Mouse (Mus musculus) lung, postnatal 0 days (tissue): ENCODE results near the gene Adipor2. TPM values are rescaled to one million over a fixed set of nuclear protein-coding genes. Genes with fewer than 3 reads are reported as not detected.

ENCODE experiments used
- ATAC-seq: fragments of 200-750 bp; cut with Nextera tagmentation; 2 replicates; pipeline ENCODE4 v1.8.0; 2017; ENCODE audit warnings: moderate library complexity
- DNase-seq: peaks from one replicate; pipeline ENCODE4 v3.0.0-alpha.2; 2016; ENCODE audit warnings: low spot score
- H3K27ac ChIP-seq: fragments of 300-500 bp; sonication (generic); 2 replicates; pipeline ENCODE4 v1.5.1; 2014; ENCODE audit warnings: antibody characterized with exemption, mild to moderate bottlenecking, low read length, mixed read lengths
- H3K27me3 ChIP-seq: fragments of 300-500 bp; sonication (generic); replicated peaks from 2 replicates; pipeline ENCODE4 v1.6.1; 2014; ENCODE audit warnings: low read length, mixed read lengths; ENCODE audit not compliant: insufficient read depth
- H3K36me3 ChIP-seq: fragments of 300-500 bp; sonication (generic); 2 replicates; pipeline ENCODE4 v1.6.1; 2014; ENCODE audit warnings: low read length, mixed read lengths; ENCODE audit not compliant: insufficient read depth
- H3K4me1 ChIP-seq: fragments of 300-500 bp; sonication (generic); 2 replicates; pipeline ENCODE4 v1.6.1; 2014; ENCODE audit warnings: antibody characterized with exemption, low read depth, low read length, mixed read lengths; ENCODE audit not compliant: insufficient read depth
- H3K4me2 ChIP-seq: fragments of 300-500 bp; sonication (generic); replicated peaks from 2 replicates; pipeline ENCODE4 v1.6.1; 2014; ENCODE audit warnings: low read depth, mild to moderate bottlenecking, low read length, moderate library complexity, mixed read lengths
- H3K4me3 ChIP-seq: fragments of 300-500 bp; sonication (generic); 2 replicates; pipeline ENCODE4 v1.5.1; 2014; ENCODE audit warnings: low read depth, low read length
- H3K9ac ChIP-seq: fragments of 300-500 bp; sonication (generic); replicated peaks from 2 replicates; pipeline ENCODE4 v1.6.1; 2014; ENCODE audit warnings: low read depth, mild to moderate bottlenecking
- H3K9me3 ChIP-seq: fragments of 300-500 bp; sonication (generic); 2 replicates; pipeline ENCODE4 v1.6.1; 2016; ENCODE audit warnings: low read length, mixed read lengths
- CTCF ChIP-seq: IDR thresholded peaks from 2 replicates; pipeline ENCODE4 v1.5.1; 2016; ENCODE audit warnings: antibody characterized with exemption, mild to moderate bottlenecking
- EP300 ChIP-seq: IDR thresholded peaks from 2 replicates; pipeline ENCODE4 v1.6.1; 2016; ENCODE audit warnings: antibody characterized with exemption, mild to moderate bottlenecking, control low read depth
- WGBS: fragments of 180-500 bp; shearing (Covaris S2); extraction: QIAGEN DNeasy Blood & Tissue Kit; methylation state at CpG from one replicate; pipeline ENCODE4 v1.1.7; 2014; 5-methylcytosine and 5-hydroxymethylcytosine counted together
- polyA plus RNA-seq: library from polyadenylated mRNA; unstranded; fragments of >200 nt; fragmentation: Nextera tagmentation; extraction: Ambion mirVana; gene quantifications from 2 replicates; pipeline ENCODE4 v1.2.1, GENCODE M21; 2015

Adipor2 gene
- polyA plus RNA-seq, 1 experiment from 2014 or later, result 66.4 TPM

GRCm38 (mm10) chr6:119337287-119337686 lies 80.2 kb downstream of the Adipor2 start:
- Histone ChIP-seq H3K36me3 (no peaks in the 10 kb centered on the region), H3K9me3 (no peaks in the 10 kb centered on the region), H3K27ac (no peak overlapping the region), H3K4me2 (no peak overlapping the region), H3K4me1 (no peaks in the 10 kb centered on the region), H3K4me3 (no peak overlapping the region), H3K9ac (no peak overlapping the region), H3K27me3 (no peaks in the 10 kb centered on the region)
- DNase-seq, result no peak
- no peak for TF ChIP-seq CTCF
- 58% methylated on average over 3 of the region's 3 CpGs for WGBS
- ATAC-seq, result no peak

DNA sequence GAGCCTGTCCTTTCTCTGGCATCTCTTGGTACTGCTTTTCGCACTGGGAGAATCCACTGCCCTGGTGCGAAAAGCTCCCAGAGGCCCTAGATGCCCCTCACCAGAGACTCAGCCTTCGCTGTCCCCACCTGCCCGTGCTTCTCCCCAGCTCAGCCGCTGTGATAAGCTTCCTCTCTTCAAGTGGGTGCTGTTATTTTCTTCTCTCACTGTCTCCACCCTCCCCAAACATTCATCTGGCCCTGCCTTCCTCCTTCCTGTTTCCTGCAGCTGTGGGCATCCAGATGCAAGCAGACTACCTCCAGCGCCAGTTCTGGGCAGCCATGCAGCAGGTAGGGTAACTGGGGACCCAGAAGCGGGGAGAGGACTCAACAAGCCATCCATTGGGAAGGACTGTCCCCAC lies 81.4 kb downstream of the Adipor2 start:
- Histone ChIP-seq H3K27ac (no peak overlapping the region), H3K4me3 (no peak overlapping the region), H3K4me1 (no peaks in the 10 kb centered on the region), H3K27me3 (0 out of 2 replicates have a peak, but pooled peaks cover 9% of the 10 kb centered on the region), H3K9me3 (no peaks in the 10 kb centered on the region), H3K9ac (no peak overlapping the region), H3K4me2 (no peak overlapping the region), H3K36me3 (no peaks in the 10 kb centered on the region)
- ATAC-seq (no peak), DNase-seq (no peak)
- WGBS, result 70% methylated on average over 7 of the region's 7 CpGs
- no peak for TF ChIP-seq CTCF
- no peak for TF ChIP-seq EP300

DNA sequence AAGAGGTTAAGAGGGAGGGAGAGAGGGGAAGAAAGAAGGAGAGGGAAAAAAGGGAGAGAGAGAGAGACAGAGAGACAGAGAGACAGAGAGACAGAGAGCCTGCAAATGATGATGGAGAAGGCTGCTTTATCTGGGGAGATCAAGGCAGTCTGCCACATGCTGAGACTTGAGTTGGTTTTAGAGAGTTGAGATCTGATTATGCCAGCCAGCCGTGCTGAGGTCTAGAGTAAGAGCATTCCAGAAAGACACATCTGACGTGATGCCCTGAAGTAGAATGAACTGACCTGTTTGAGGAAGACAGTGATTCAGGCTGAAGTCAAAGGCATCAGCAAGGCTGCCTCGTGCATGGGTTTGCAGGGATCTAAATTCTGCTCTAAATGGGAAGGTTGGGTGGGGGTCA lies 83.7 kb downstream of the Adipor2 start:
- Histone ChIP-seq H3K27ac (no peak overlapping the region), H3K27me3 (peaks cover 23% of the 10 kb centered on the region), H3K9me3 (no peaks in the 10 kb centered on the region), H3K4me1 (peaks cover 4% of the 10 kb centered on the region; the same call in 1 of the 2 replicates), H3K4me3 (no peak overlapping the region), H3K36me3 (no peaks in the 10 kb centered on the region), H3K9ac (no peak overlapping the region), H3K4me2 (no peak overlapping the region)
- 26% methylated on average over 3 of the region's 3 CpGs for WGBS
- ATAC-seq (no peak), DNase-seq (no peak)
- TF ChIP-seq CTCF, result no peak
- TF ChIP-seq EP300, result no peak

DNA sequence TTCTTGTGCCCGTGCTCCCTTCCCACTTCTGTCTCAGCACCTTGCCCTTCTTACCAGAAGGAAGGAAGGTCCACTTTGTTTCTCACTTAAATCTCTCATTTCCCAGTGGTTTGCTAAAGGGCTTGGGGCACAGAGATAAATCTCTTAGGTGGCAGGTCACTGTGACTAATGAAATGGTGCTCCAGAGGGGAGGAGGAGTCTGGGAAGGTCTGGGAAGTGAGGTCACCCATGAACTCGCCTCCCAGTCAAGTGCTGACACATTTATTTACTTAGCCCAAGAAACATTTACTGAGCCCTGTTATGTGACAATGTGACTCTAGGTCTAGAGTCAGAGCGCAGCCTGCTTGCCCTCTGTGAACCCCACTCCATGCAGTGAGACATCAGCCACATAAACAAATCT lies 84.3 kb downstream of the Adipor2 start:
- Histone ChIP-seq H3K27ac (no peak overlapping the region), H3K9me3 (no peaks in the 10 kb centered on the region), H3K4me1 (peaks cover 4% of the 10 kb centered on the region; the same call in 1 of the 2 replicates), H3K27me3 (peaks cover 23% of the 10 kb centered on the region), H3K4me3 (no peak overlapping the region), H3K4me2 (no peak overlapping the region; the same call in 1 of the 2 replicates), H3K9ac (no peak overlapping the region), H3K36me3 (no peaks in the 10 kb centered on the region)
- DNase-seq, result peak; percentile 90
- peak; percentile 67; the same call in 1 of the 2 replicates for TF ChIP-seq EP300
- no peak for TF ChIP-seq CTCF
- peak; percentile 89 for ATAC-seq
- 6% methylated on average over 3 of the region's 3 CpGs for WGBS

GRCm38 (mm10) chr6:119332111-119332510 lies 85.4 kb downstream of the Adipor2 start:
- 10% methylated on average over 1 of the region's 1 CpGs for WGBS
- Histone ChIP-seq H3K36me3 (no peaks in the 10 kb centered on the region), H3K4me2 (no peak overlapping the region), H3K9ac (no peak overlapping the region), H3K27ac (no peak overlapping the region), H3K27me3 (peaks cover 26% of the 10 kb centered on the region), H3K9me3 (no peaks in the 10 kb centered on the region), H3K4me1 (peaks cover 4% of the 10 kb centered on the region; the same call in 1 of the 2 replicates), H3K4me3 (no peak overlapping the region)
- peak; percentile 51 for DNase-seq
- TF ChIP-seq CTCF (no peak), EP300 (no peak)
- peak; percentile 36 for ATAC-seq

GRCm38 (mm10) chr6:119330506-119330905 lies 87.0 kb downstream of the Adipor2 start, which contains the start of gene Lrtm2:
TSS of gene Lrtm2 (minus strand) at chr6:119330766.
- Histone ChIP-seq H3K4me3 (peak within 1 kb of the TSS; percentile 16; the same call in 1 of the 2 replicates), H3K27me3 (peaks cover 26% of the 10 kb centered on the region), H3K9ac (no peak within 1 kb of the TSS), H3K9me3 (no peaks in the 10 kb centered on the region), H3K36me3 (no peaks in the 10 kb centered on the region), H3K4me2 (peak within 1 kb of the TSS; percentile 38), H3K27ac (no peak within 1 kb of the TSS), H3K4me1 (peaks cover 4% of the 10 kb centered on the region; the same call in 1 of the 2 replicates)
- WGBS, result 2% methylated on average over 29 of the region's 31 CpGs
- no peak for ATAC-seq
- TF ChIP-seq EP300 (no peak), CTCF (no peak)
- peak; percentile 29 for DNase-seq

DNA sequence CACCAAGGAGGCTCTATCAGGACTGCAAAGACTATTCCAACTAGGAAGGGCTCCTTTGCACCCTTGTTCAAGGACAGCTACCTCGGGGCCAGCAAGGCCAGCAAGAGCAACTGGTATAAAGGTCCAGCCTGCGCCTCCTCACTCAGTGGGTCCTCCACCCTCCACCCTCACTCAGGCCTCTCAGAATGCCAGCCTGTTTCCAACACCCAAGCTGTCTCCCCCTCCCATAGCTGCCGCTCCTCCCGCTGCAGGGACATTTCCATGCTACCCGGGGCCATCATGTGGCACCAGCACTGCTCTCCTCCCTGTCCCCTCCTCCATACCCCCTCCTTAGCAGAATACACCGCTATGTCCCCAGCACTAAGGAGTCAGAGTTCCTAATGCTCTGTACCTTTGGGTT lies 87.6 kb downstream of the Adipor2 start:
- WGBS, result 8% methylated on average over 6 of the region's 6 CpGs
- no peaks in the 10 kb centered on the region for H3K36me3 ChIP-seq
- no peak for ATAC-seq
- no peaks in the 10 kb centered on the region for H3K9me3 ChIP-seq
- H3K27me3 ChIP-seq, result peaks cover 26% of the 10 kb centered on the region
- no peak overlapping the region for H3K27ac ChIP-seq
- no peak overlapping the region for H3K4me2 ChIP-seq
- peaks cover 4% of the 10 kb centered on the region; the same call in 1 of the 2 replicates for H3K4me1 ChIP-seq
- TF ChIP-seq CTCF (no peak), EP300 (no peak)
- DNase-seq, result no peak
- no peak overlapping the region for H3K4me3 ChIP-seq
- H3K9ac ChIP-seq, result no peak overlapping the region
